Mouse (Mus musculus): ENCODE results near the gene Cdc42se2.

- TF ChIP-seq MXI1 (IDR thresholded peaks at IDR 0.05; ENCODE audit: low read depth, low read length) = no peak
- no peak for TF ChIP-seq MYC (IDR thresholded peaks at IDR 0.05; ENCODE audit: low read depth, low read length)
- TF ChIP-seq CTCF (conservative IDR thresholded peaks at IDR 0.05 in 1 of 2, IDR thresholded peaks at IDR 0.05 in 1 of 2; ENCODE audit: low read depth in 2 of 2, low read length in 2 of 2) = no peak
- no peak for TF ChIP-seq POLR2A (IDR thresholded peaks at IDR 0.05; ENCODE audit: low read depth, low read length)
- no peak for TF ChIP-seq KAT2A (IDR thresholded peaks at IDR 0.05; ENCODE audit: insufficient replicate concordance, low read length)
- TF ChIP-seq ZKSCAN1 (IDR thresholded peaks at IDR 0.05; ENCODE audit: borderline replicate concordance, low read depth, low read length) = no peak
- no peak for TF ChIP-seq CHD2 (IDR thresholded peaks at IDR 0.05; ENCODE audit: low read length)
These were observed 48.3 kb downstream of the Cdc42se2 start for GRCm38 (mm10) chr11:54739012-54739750.
